Mouse (Mus musculus) layer of hippocampus, adult 8-10 months (tissue): Measurements from ENCODE around the gene Slc7a11. TPM values are rescaled to one million over a fixed set of nuclear protein-coding genes. Genes with fewer than 3 reads are reported as not detected.

Source experiments
- DNase-seq, 2 experiments: peaks; one replicate each; pipeline ENCODE4 v3.0.0; 2022; ENCODE audit warnings: low spot score in 2 of 2
- total RNA-seq, 4 experiments: library from RNA; stranded (reverse); gene quantifications; 2 replicates each; pipeline ENCODE4 v1.2.4; 2022

Gene Slc7a11
- total RNA-seq, 4 experiments from 2014 or later: 25.3 to 33.9 (median 32.0) TPM

- DNase-seq: no peak
Observed at GRCm38 (mm10) chr3:50186369-50186768, 257.0 kb downstream of the Slc7a11 start.

DNA sequence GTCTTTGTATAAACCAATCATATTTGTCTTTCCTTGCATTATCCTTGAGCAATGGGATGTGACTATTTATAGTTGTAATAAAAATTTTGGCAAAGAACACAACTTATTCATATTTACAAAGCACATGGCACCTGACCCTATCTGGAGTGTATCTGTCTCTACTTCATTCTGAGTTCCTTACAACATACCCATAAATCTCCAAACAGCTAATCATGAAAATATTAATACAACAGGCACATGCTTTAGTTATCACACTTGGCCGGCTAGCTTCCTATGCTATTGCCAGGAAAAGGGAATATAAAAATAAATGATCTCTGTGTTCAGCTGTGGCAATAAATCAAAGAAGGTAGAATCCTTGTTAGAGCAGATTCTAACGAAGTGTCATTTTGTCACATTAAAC is 257.5 kb downstream of the Slc7a11 start:
- no peak for DNase-seq

GRCm38 (mm10) chr3:50160756-50161155 is 282.7 kb downstream of the Slc7a11 start:
- DNase-seq: no peak

DNA sequence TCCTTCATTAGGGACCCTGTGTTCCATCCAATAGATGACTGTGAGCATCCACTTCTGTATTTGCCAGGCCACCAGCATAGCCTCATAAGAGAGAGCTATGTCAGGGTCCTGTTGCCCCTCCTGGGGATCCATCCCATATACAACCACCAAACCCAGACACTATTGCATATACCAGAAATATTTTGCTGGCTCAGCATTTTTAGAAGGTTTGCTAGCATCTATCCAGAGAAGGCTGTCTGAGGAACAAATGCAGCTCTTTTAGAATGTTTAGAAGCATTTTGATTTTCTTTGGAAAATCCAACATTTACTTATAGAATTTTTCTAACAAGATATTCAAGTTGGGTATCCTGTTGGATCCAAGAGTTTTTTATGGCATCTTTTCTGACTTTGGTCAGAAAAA is 299.3 kb downstream of the Slc7a11 start:
- no peak for DNase-seq

DNA sequence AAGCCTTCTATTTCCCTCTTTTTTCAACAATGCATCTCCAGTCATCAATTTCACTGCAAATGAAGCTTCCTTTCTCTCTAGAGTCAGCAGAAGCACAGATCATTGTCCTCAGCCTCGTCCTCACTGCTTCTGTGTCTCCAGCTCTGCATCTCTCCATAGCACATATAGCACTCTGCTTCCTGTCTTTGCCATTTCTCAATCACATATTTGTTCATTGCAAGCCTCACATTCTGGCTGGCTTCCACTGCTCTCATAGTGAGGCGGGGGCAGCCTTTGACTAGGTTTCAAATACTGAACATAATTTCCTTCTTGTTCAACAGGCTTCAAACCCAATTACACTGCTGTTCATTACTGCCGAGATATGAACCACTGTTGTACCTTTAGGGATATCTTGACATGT is 305.1 kb downstream of the Slc7a11 start:
- DNase-seq: no peak

- DNase-seq: no peak
Observed at GRCm38 (mm10) chr3:50132204-50132603, 311.2 kb downstream of the Slc7a11 start.

- DNase-seq: no peak
Observed at GRCm38 (mm10) chr3:50130319-50130718, 313.1 kb downstream of the Slc7a11 start.

- DNase-seq: no peak
Observed at GRCm38 (mm10) chr3:50121001-50121400, 322.4 kb downstream of the Slc7a11 start.

GRCm38 (mm10) chr3:50116266-50116665 is 327.1 kb downstream of the Slc7a11 start:
- DNase-seq: no peak

DNA sequence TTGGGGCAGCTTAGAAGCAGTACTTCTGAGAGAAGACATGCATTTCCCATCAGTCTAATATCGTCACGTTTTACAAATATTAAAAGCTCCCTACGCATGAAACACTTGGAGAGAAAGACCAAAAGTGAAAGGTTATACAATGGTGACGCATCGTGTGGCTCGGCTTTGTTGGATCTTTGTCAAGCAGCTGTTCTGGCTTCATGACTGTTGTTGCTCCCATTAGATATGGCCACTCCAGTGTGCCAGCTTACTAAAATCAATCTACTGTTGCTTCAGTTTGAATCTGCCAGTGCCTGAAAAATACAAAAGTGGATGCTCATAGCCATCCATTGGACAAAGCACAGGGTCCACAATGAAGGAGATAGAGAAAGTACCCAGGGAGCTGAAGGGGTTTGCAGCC is 337.9 kb downstream of the Slc7a11 start:
- DNase-seq: no peak

GRCm38 (mm10) chr3:50094404-50095092 is 348.9 kb downstream of the Slc7a11 start:
- DNase-seq: no peak

- peak; percentile 19 to 48 for DNase-seq
Observed at GRCm38 (mm10) chr3:50076979-50077378, 366.4 kb downstream of the Slc7a11 start.

DNA sequence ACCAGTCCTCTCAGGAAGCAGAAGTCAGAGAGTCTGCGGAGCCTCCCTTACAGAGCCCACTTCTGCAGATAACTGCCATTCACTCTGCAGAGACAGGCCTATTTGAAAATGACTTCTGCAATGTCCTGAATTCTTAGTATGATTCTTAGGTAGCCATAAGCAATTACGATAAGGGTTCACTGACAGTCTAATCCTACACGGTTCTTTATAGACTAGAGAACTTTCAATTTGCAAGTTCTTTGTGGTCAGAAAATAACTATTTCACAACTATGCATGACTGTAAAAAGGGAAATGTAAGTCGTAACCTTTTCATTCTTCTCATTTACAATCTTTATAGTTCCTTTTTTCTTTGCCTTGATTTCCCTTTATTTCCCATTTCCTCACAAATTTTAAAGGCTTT is 380.0 kb downstream of the Slc7a11 start:
- DNase-seq: no peak

DNA sequence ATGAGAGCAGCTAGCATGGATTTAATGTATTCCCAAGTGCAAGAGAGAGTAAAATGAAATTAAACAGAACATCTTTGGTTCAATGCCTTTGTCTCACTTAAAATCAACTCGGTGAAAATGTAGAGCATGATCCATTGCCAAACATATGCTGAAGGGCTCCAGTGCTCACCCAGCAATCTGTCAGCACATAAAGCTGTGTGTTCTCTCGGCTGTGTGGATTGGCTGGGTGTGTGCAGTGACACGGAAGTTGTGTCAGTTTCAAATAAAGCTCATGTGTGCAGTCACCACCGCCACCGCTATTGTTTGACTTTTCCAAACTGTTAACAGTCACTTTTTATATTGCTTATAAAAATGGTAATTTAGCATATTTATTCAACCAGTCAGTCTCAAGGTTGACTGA is 398.7 kb downstream of the Slc7a11 start:
- no peak for DNase-seq

- DNase-seq: no peak
Observed at GRCm38 (mm10) chr3:50044160-50044559, 399.3 kb downstream of the Slc7a11 start.

- DNase-seq: no peak
Observed at GRCm38 (mm10) chr3:50041141-50041540, 402.3 kb downstream of the Slc7a11 start.

- DNase-seq: peak in 1 of 2 experiments; percentile 7
Observed at GRCm38 (mm10) chr3:50035875-50036528, 407.4 kb downstream of the Slc7a11 start.

GRCm38 (mm10) chr3:50033325-50033724 is 410.1 kb downstream of the Slc7a11 start:
- DNase-seq: no peak

DNA sequence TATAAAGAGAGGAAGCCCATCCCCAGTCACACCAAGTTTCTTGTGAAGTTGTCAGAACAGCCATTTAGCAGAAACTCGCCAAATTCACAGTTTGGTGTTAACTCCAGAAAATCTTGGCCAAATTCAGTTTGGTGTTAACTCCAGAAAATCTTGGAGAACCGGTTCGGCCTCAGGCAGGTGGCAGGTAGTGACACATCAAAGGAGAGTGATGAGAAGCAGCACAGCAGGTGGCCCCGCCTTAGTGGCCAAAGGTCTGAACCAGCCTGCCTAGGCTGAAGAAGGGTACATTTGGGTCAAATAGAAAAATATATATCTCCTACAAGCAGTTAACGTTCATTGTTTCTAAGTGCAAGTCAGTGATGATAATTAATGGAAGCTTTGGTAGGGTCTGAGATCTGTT is 417.4 kb downstream of the Slc7a11 start:
- no peak for DNase-seq

DNA sequence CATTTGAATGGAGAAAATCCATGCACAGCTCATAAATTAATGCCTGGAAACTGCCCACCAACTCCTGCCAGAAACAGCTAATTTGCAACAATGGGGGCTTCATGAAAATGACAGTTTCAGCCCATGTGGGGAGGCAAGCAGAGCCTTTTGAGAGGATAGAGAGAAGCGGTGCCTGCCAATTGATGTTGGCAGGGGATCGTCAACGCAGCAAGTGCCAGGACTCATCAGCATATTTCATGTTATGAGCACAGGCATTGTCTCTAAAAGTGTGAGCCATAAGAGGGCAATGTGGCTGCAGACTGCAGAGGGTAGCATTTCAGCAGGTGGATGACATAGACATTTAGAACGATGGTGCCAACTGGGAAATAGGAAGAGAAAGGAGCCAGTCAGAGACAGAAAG is 429.0 kb downstream of the Slc7a11 start:
- peak; percentile 62 to 65 for DNase-seq

- no peak for DNase-seq
Observed at GRCm38 (mm10) chr3:50012012-50012411, 431.4 kb downstream of the Slc7a11 start.

DNA sequence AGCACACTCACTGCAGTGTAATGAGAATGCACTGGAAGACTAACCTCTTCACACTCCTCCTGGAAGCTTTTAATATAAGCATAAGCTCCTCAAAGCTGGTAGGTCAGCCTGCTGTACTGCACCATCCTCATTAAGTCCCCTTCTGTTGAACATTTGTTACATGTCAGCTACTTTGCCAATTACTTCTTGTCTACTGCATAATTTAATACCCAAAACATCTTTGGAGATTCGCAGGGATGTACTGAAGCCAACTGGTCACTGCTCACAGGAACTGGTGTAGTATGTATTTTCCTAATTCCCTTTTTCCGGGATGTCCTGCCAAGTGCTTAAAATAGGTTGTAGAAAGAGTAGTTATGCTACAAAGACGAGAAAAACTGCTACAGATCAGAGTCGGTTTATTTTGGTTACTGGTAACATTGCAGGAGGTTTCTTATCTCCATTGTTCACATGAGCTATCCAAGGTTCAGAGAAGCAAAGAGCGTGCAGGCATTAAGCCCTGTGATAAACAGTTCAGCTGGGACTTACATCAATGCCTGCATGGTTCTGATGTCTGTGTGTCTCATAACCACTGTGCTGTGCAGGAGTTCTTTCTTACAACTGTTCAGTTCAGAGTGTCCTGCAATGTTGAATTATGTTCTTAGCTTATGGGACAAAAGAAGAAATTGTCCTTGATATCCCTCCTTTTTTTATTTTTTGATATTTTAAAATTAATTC is 439.3 kb downstream of the Slc7a11 start:
- DNase-seq: no peak

- no peak for DNase-seq
Observed at GRCm38 (mm10) chr3:50002067-50002466, 441.3 kb downstream of the Slc7a11 start.
